Mouse (Mus musculus) bone marrow, adult 2 months (tissue): ENCODE measurements around the gene Snrpd3.

ENCODE experiments used
- CTCF ChIP-seq: fragments of 200-500 bp; IDR thresholded peaks from 2 replicates; pipeline ENCODE4 v1.5.1; 2011; ENCODE audit warnings: low read length, control low read depth; ENCODE audit not compliant: control insufficient read depth, insufficient read depth
- POLR2A ChIP-seq: fragments of 200-500 bp; IDR thresholded peaks from 2 replicates; pipeline ENCODE4 v1.6.1; 2011; ENCODE audit warnings: low read depth, mild to moderate bottlenecking, control low read depth, low read length, borderline replicate concordance; ENCODE audit not compliant: control insufficient read depth

GRCm38 (mm10) chr10:75491936-75492262 lies 25.5 kb upstream of the Snrpd3 start:
- no peak for TF ChIP-seq CTCF
- TF ChIP-seq POLR2A = no peak
